Mouse (Mus musculus) monocyte, adult 5-6 weeks (primary cell): ENCODE results near the gene Trmt10b. TPM values are rescaled to one million over a fixed set of nuclear protein-coding genes. Genes with fewer than 3 reads are reported as not detected.

Source experiments
- ATAC-seq: fragments of 153-309, 156-312 bp; replicated peaks from 2 replicates; pipeline ENCODE4 v1.8.0; 2017; ENCODE audit warnings: mild to moderate bottlenecking; ENCODE audit not compliant: low TSS enrichment, insufficient number of reproducible peaks, severe bottlenecking, poor library complexity, low FRiP score
- total RNA-seq: library from RNA; stranded (forward); fragments of 200-1000, 200-491, 200-594 nt; gene quantifications from 3 replicates; pipeline ENCODE4 v1.2.3, GENCODE M21; 2017

Trmt10b gene
- total RNA-seq, 1 experiment from 2014 or later = 17.1 TPM

GRCm38 (mm10) chr4:45332466-45332865 lies 35.5 kb downstream of the Trmt10b start:
- ATAC-seq = no peak

- ATAC-seq = no peak
Measured at GRCm38 (mm10) chr4:45341226-45341625, 44.3 kb downstream of the Trmt10b start.

- ATAC-seq = peak; percentile 91
Measured at GRCm38 (mm10) chr4:45341669-45342249, 44.8 kb downstream of the Trmt10b start, which contains the start of gene Dcaf10. TSS of gene Dcaf10 (plus strand) at chr4:45342101.

- ATAC-seq = peak; percentile 44
Measured at GRCm38 (mm10) chr4:45342286-45343155, 45.6 kb downstream of the Trmt10b start, which contains the start of gene Exosc3. TSS of gene Exosc3 (minus strand) at chr4:45342732.

GRCm38 (mm10) chr4:45356653-45357052 lies 59.7 kb downstream of the Trmt10b start:
- no peak for ATAC-seq

Other genes with a start within 250 kb of the Trmt10b start
- gene Fbxo10, start 212.5 kb upstream of the Trmt10b start, total RNA-seq = 0.10 to 8.7 TPM (median 4.6 TPM) in 3 replicates
- 79.9 to 122 TPM (median 98.7 TPM) in 3 replicates for gene Tomm5, start 189.0 kb upstream of the Trmt10b start, total RNA-seq
- gene Frmpd1, start 112.3 kb upstream of the Trmt10b start, total RNA-seq = not detected in 3 replicates
- 12.7 to 17.0 TPM (median 12.9 TPM) in 3 replicates for gene Dcaf10, start 45.0 kb downstream of the Trmt10b start, total RNA-seq
- 117 to 178 TPM (median 123 TPM) in 3 replicates for gene Exosc3, start 45.6 kb downstream of the Trmt10b start, total RNA-seq
- gene Slc25a51, start 111.6 kb downstream of the Trmt10b start, total RNA-seq = 43.4 to 47.8 TPM (median 44.2 TPM) in 3 replicates
- gene Shb, start 235.3 kb downstream of the Trmt10b start, total RNA-seq = 1.0 to 3.3 TPM (median 1.1 TPM) in 3 replicates